Mouse (Mus musculus) ZHBTc4 (cell line): ENCODE measurements around the gene Fxyd6.

Experiments used
- DNase-seq: peaks from one replicate; pipeline ENCODE4 v3.0.0-alpha.2; 2011; ENCODE audit warnings: low read depth, low spot score

Gene Fxyd6

GRCm38 (mm10) chr9:45370117-45370561 is at the start of gene Fxyd6:
Fxyd6 (plus strand) TSS chr9:45370185.
- DNase-seq: peak; percentile 82

- no peak for DNase-seq
Measured at GRCm38 (mm10) chr9:45321465-45321864, 48.5 kb upstream of the Fxyd6 start.

- no peak for DNase-seq
Measured at GRCm38 (mm10) chr9:45321946-45322430, 48.0 kb upstream of the Fxyd6 start.

- no peak for DNase-seq
Measured at GRCm38 (mm10) chr9:45326390-45326789, 43.6 kb upstream of the Fxyd6 start.

GRCm38 (mm10) chr9:45328263-45328662 is 41.7 kb upstream of the Fxyd6 start:
- no peak for DNase-seq

- DNase-seq: no peak
Measured at GRCm38 (mm10) chr9:45329577-45329976, 40.4 kb upstream of the Fxyd6 start.

- no peak for DNase-seq
Measured at GRCm38 (mm10) chr9:45337406-45337805, 32.6 kb upstream of the Fxyd6 start.

- no peak for DNase-seq
Measured at GRCm38 (mm10) chr9:45343066-45343465, 26.9 kb upstream of the Fxyd6 start.

GRCm38 (mm10) chr9:45345516-45345915 is 24.5 kb upstream of the Fxyd6 start:
- DNase-seq: peak; percentile 70

GRCm38 (mm10) chr9:45346276-45346675 is 23.7 kb upstream of the Fxyd6 start:
- DNase-seq: no peak

GRCm38 (mm10) chr9:45348560-45348959 is 21.4 kb upstream of the Fxyd6 start:
- DNase-seq: peak; percentile 51

GRCm38 (mm10) chr9:45349181-45349580 is 20.8 kb upstream of the Fxyd6 start:
- peak; percentile 97 for DNase-seq

- DNase-seq: peak; percentile 91
Measured at GRCm38 (mm10) chr9:45349851-45350250, 20.1 kb upstream of the Fxyd6 start.

GRCm38 (mm10) chr9:45355192-45355591 is 14.8 kb upstream of the Fxyd6 start:
- no peak for DNase-seq

GRCm38 (mm10) chr9:45358356-45358755 is 11.6 kb upstream of the Fxyd6 start:
- no peak for DNase-seq

- DNase-seq: peak; percentile 97
Measured at GRCm38 (mm10) chr9:45362051-45362461, 7.9 kb upstream of the Fxyd6 start.

- peak; percentile 65 for DNase-seq
Measured at GRCm38 (mm10) chr9:45363639-45364214, 6.3 kb upstream of the Fxyd6 start.

- no peak for DNase-seq
Measured at GRCm38 (mm10) chr9:45367716-45368115, 2.3 kb upstream of the Fxyd6 start.

- no peak for DNase-seq
Measured at GRCm38 (mm10) chr9:45368341-45368901, 1.6 kb upstream of the Fxyd6 start.

GRCm38 (mm10) chr9:45370616-45371336 is 791 bp downstream of the Fxyd6 start:
- DNase-seq: no peak

- DNase-seq: no peak
Measured at GRCm38 (mm10) chr9:45371337-45371707, 1.3 kb downstream of the Fxyd6 start.

GRCm38 (mm10) chr9:45373896-45374295 is 3.9 kb downstream of the Fxyd6 start:
- DNase-seq: peak; percentile 58

- DNase-seq: peak; percentile 90
Measured at GRCm38 (mm10) chr9:45374988-45375502, 5.1 kb downstream of the Fxyd6 start.
